Mouse (Mus musculus) megakaryocyte-erythroid progenitor cell, adult 5-6 weeks (primary cell): Measurements from ENCODE around the gene Cfap97. TPM values are rescaled to one million over a fixed set of nuclear protein-coding genes. Genes with fewer than 3 reads are reported as not detected.

Source experiments
- ATAC-seq: replicated peaks from 2 replicates; pipeline ENCODE4 v1.8.0; 2016; ENCODE audit warnings: mild to moderate bottlenecking, inconsistent platforms; ENCODE audit not compliant: severe bottlenecking, poor library complexity, low FRiP score, low TSS enrichment
- total RNA-seq, 2 experiments: library from RNA; stranded (forward) in 1 of 2; stranded (reverse) in 1 of 2; fragments of 200-1000, 215-1000 nt in 1 of 2; fragments of >200 nt in 1 of 2; fragmentation: Nextera tagmentation in 1 of 2; gene quantifications; 2 replicates each; pipeline ENCODE4 v1.2.3; 2014 to 2017

Gene Cfap97
- total RNA-seq, 2 experiments from 2014 or later = 20.9 to 23.3 TPM

- ATAC-seq = peak; percentile 76
Observed at GRCm38 (mm10) chr8:46152064-46153031, 777 bp downstream of the Cfap97 start, which contains the start of gene Snx25. Snx25 (minus strand) TSS chr8:46152159.

- no peak for ATAC-seq
Observed at GRCm38 (mm10) chr8:46153042-46153441, 1.5 kb downstream of the Cfap97 start.

- peak; percentile 99 for ATAC-seq
Observed at GRCm38 (mm10) chr8:46162953-46163869, 11.6 kb downstream of the Cfap97 start.

- no peak; the same call in 1 of the 2 replicates for ATAC-seq
Observed at GRCm38 (mm10) chr8:46163870-46164190, 12.3 kb downstream of the Cfap97 start.

- ATAC-seq = peak; percentile 59
Observed at GRCm38 (mm10) chr8:46173651-46174050, 22.1 kb downstream of the Cfap97 start.

- ATAC-seq = no peak
Observed at GRCm38 (mm10) chr8:46180136-46180535, 28.6 kb downstream of the Cfap97 start.

GRCm38 (mm10) chr8:46185361-46185760, 33.8 kb downstream of the Cfap97 start:
- ATAC-seq = peak; percentile 73; the same call in 1 of the 2 replicates

- no peak for ATAC-seq
Observed at GRCm38 (mm10) chr8:46193100-46193499, 41.5 kb downstream of the Cfap97 start.

- no peak for ATAC-seq
Observed at GRCm38 (mm10) chr8:46196877-46197276, 45.3 kb downstream of the Cfap97 start.

- no peak for ATAC-seq
Observed at GRCm38 (mm10) chr8:46197673-46198072, 46.1 kb downstream of the Cfap97 start.

GRCm38 (mm10) chr8:46202350-46202749, 50.8 kb downstream of the Cfap97 start:
- ATAC-seq = peak; percentile 61; the same call in 1 of the 2 replicates

- ATAC-seq = no peak
Observed at GRCm38 (mm10) chr8:46204301-46204700, 52.7 kb downstream of the Cfap97 start.

GRCm38 (mm10) chr8:46204974-46205640, 53.5 kb downstream of the Cfap97 start:
- ATAC-seq = no peak

- no peak for ATAC-seq
Observed at GRCm38 (mm10) chr8:46206107-46206506, 54.5 kb downstream of the Cfap97 start.

- ATAC-seq = no peak
Observed at GRCm38 (mm10) chr8:46208354-46208753, 56.8 kb downstream of the Cfap97 start.

GRCm38 (mm10) chr8:46209057-46209456, 57.5 kb downstream of the Cfap97 start:
- ATAC-seq = no peak

GRCm38 (mm10) chr8:46210404-46211315, 59.1 kb downstream of the Cfap97 start, which contains the start of gene Slc25a4:
Slc25a4 (minus strand) TSS chr8:46211284.
- peak; percentile 97 for ATAC-seq

GRCm38 (mm10) chr8:46211611-46212071, 60.1 kb downstream of the Cfap97 start:
- no peak for ATAC-seq
